Mouse (Mus musculus) CH12F3 (cell line): Measurements from ENCODE around the gene Nckipsd.

Source experiments
- in situ Hi-C: fragments of 300-500 bp; cut with MboI; formaldehyde crosslinking; loops from 2 replicates; pipeline ENCODE4 v1.14.3; 2020; ENCODE audit warnings: low sequenced_read_pairs

Nckipsd gene

GRCm38 (mm10) chr9:108808163-108808665, at the start of gene Nckipsd:
TSS of gene Nckipsd (plus strand) at chr9:108808368.
- in situ Hi-C loops: no loop called here

- in situ Hi-C loops: no loop called here
Measured at GRCm38 (mm10) chr9:108759121-108759520, 49.0 kb upstream of the Nckipsd start.

GRCm38 (mm10) chr9:108759805-108760204, 48.4 kb upstream of the Nckipsd start:
- in situ Hi-C loops: no loop called here

- in situ Hi-C loops: no loop called here
Measured at GRCm38 (mm10) chr9:108761561-108761960, 46.6 kb upstream of the Nckipsd start.

DNA sequence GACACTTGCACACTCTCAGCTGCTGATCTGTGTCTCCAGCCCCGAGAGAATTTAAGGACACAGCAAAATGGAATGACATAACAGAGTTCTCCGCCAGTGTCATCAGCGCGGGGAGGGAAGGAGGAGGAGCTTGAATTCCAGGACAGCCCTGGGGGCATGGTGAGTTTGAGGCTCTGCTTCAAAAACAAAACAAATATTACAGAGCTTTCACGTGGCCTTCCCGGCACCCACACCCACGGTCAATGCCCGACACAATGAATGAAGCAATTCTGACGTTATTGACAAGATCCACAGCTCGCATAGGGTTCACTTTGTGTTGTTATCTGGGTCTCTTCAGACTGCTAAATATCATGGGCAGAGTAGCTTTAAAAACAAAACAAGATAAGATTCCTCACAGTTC, 43.2 kb upstream of the Nckipsd start:
- in situ Hi-C loops: no loop called here

GRCm38 (mm10) chr9:108776614-108777013, 31.6 kb upstream of the Nckipsd start:
- in situ Hi-C loops: no loop called here

GRCm38 (mm10) chr9:108777276-108777675, 30.9 kb upstream of the Nckipsd start:
- in situ Hi-C loops: no loop called here

GRCm38 (mm10) chr9:108780959-108781358, 27.2 kb upstream of the Nckipsd start:
- in situ Hi-C loops: no loop called here

GRCm38 (mm10) chr9:108781891-108782290, 26.3 kb upstream of the Nckipsd start:
- in situ Hi-C loops: no loop called here

DNA sequence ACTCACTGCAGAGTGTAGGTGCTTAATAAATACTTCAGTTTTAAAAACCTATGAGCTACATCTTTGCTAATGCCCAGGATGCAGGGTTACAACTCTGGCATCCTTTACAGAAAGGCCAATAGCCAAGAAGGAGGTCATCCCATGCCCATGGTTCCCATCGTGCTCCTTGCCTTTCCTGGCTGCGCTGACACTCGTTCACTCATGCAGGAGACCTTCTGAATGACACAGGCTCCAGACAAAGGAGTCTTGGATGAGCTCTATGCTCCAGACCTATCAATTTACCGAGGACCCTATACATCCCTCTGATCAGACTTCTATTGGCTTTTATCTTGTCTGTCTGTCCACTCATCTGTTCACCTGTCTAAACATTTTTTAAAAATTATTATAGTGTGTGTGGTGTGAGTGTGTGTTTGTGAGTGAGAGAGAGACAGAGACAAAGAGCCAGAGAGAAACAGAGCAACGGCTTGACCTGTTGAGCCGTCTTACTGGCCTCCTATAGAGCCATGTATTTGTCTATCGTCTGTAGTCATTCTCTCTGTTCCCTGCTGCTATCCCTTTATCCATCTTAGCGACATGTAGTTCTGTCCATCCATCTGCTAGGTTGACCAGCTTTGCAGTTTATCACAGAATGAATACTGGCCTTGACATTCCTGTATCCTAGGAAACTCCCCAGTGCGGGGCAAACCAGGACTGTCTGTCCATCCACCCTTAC, 25.2 kb upstream of the Nckipsd start:
- in situ Hi-C loops: no loop called here

DNA sequence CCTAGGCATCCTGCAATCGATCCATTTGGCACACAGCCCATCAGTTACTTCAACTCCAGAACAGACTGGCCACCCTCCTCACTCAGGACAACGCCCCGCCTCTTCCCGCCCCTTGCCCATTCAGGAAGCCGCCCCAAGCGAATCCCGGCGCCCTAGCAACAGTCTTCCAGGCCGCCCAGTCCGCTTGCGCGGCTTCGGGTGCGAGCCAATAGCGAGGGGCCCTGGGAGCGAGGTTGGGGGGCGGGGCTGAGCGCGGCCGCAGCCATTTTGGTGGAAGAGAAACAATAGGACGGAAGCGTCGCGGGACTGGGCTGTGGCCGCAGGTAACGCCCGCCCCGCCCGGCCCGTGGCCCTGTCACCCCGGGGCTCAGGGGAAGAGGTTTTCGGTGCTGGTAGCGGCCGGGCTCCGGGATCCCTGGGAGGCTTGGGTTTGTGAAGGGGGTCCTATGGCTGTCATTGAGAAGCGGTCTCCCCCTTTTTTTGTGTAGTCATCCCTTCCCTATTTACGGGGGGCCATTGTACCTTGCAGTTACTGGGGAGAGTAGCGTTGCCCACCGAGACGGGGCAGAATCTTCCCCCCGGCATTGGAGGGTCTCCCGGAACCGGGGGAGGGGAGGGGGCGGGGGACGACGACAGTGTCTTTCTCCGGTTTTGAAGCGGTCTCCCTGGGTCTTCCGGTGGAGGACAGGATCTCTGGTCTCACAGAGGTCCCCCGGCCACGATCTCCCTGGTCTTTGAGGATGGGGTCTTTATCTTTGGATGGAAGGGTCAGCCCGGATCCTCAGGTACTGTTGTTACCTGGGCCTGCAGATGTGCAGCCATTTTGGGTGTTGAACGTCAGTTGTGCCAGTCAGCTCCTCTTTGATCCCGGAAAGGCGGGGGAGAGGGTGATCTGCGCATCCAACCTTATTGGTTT, 24.4 kb upstream of the Nckipsd start, which contains the start of gene Ip6k2:
TSS of gene Ip6k2 (plus strand) at position 249 of the 916 bp plus-strand sequence.
- in situ Hi-C loops: no loop called here

DNA sequence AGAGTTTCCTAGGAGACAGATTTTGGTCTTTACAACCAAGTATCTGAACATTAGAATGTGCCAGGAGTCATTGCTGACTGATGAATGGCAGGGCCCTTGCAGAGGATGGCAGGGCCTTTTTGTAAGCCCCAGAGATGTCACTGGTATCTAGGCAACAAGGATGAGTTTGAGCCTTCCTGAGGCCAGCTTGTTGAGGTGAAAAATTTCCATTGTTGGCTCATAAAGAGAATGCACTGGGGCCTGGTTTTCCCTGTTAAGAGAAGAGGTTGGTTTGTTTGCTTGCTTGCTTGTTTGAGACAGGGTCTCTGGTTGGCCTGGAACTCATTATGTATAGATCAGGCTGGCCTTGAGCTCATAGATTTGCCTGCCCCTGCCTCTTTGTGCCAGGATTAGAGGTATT, 22.8 kb upstream of the Nckipsd start:
- in situ Hi-C loops: no loop called here

DNA sequence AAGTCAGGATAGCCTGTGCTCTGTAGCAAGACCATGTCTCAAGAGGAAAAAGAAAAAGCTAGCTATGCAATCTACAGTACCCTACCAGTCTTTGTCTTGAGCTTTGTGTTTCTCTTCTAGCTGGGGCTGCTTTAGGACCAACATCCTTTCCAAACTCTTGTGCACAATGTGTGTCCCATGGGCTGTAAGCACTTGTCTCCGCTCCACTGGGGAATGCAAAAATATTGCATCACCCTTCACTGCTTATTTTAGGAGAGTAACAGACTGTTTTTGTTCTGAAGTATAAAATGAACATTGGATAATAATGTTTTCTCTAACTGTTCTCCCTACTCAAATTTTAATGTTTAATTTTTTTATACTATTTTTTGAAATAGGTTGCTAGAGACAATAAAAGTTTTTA, 21.7 kb upstream of the Nckipsd start:
- in situ Hi-C loops: no loop called here

GRCm38 (mm10) chr9:108787080-108787479, 21.1 kb upstream of the Nckipsd start:
- in situ Hi-C loops: no loop called here

- in situ Hi-C loops: no loop called here
Measured at GRCm38 (mm10) chr9:108788713-108789112, 19.5 kb upstream of the Nckipsd start.

DNA sequence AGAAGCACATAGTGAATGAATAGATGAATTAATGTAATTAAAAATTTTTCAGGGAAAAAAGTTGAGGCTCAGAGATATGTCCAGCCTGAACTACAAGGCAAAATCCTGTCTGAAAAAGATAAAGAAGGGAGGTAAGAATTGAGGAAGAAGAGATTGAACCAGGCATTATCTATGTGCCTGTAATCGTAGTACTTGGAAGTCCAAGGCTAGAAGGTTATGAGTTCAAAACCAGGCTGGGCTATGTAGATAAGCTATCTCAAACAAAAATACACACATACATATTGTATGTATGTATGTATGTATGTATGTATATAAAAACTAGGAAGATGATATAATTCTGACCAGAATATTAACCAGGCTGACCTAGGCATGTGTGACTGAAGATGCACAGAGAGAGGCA, 15.9 kb upstream of the Nckipsd start:
- in situ Hi-C loops: no loop called here

DNA sequence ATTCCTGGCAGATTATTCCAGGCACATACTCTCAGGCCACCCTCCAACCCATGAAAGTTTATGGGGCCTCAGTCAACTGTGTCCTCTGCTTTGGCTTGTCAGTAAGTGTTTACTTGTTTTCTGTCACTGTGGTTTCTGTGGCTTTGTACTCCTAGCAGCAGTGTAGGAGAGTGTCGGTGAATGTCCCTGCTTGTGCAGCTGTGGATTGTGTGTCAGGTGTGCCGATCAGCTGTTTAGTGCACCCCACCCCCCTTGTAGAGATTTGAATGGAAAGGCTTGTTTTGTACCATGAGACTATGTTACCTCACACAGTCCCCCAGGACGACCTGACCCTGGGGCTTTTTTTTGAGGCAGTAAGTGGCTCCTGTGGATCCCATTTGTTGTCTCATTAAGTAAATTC, 15.4 kb upstream of the Nckipsd start:
- in situ Hi-C loops: no loop called here

DNA sequence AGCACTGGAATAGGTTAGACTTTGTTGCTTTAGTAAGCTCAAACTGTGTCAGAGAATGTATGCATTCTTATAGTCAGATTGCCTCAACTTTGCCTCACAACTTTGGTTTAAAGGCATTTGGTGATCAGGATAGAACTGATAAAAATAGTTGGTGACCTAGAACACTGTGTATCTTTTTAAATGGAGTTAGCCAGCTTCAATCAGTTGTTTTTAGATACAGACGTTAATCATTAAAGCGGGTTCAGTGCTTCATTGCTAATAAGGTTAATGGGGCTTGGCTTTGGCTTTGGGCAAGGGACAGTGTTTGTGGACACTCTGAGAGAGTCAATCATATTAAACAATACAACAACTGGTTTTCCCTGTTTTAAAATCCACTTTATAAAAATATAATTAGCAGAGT, 12.9 kb upstream of the Nckipsd start:
- in situ Hi-C loops: no loop called here

GRCm38 (mm10) chr9:108795762-108796161, 12.4 kb upstream of the Nckipsd start:
- in situ Hi-C loops: no loop called here

GRCm38 (mm10) chr9:108796351-108796981, 11.7 kb upstream of the Nckipsd start:
- in situ Hi-C loops: no loop called here

DNA sequence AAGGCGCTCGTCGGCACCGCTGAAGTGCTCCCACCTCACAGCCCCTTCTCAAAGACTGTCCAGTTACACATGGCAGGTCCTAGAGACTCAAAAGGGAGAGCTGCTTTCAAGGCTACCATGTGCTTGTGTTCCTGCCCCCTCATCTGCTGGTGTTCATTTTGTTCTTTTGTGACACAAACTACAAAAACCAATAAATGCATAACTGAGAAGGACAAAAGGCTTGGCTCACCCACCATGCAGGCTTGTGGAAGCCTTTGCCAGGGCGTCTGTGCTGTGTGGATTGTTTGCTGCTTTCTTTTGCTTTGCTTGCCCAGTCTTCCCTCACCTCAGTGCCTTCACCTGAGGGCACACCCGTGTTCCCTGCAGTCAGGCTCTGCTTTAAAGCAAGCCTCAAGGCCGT, 10.7 kb upstream of the Nckipsd start:
- in situ Hi-C loops: no loop called here
